Mouse (Mus musculus) small intestine, adult 2 months (tissue): ENCODE measurements around the gene Scyl2.

Source experiments
- CTCF ChIP-seq: fragments of 200-500 bp; IDR thresholded peaks from 2 replicates; pipeline ENCODE4 v1.5.1; 2012; ENCODE audit warnings: low read depth, mild to moderate bottlenecking, control low read depth, inconsistent platforms, low read length, moderate library complexity, mixed read lengths; ENCODE audit not compliant: insufficient replicate concordance, insufficient read length; ENCODE audit errors: extremely low read depth
- POLR2A ChIP-seq: fragments of 200-500 bp; IDR thresholded peaks from 2 replicates; pipeline ENCODE4 v1.6.1; 2012; ENCODE audit warnings: low read depth, mild to moderate bottlenecking, control low read depth, inconsistent platforms, low read length, moderate library complexity

DNA sequence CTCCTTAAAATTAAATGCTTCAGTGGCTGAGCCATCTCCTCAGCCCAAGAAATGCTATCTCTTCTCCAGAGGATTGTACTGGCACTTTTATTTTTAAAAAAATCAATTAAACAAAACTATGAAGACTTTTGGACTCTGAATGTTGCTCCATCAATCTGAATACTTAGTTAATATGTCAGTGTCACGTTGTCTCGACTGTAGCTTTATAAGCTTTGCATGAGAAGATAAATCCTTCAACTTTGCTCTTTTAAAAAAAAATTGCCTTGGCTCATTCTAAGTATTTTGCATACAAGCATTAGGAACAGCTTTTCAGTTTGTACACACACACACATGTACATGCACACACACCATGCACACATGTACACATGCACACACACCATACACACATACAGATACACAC lies 61.9 kb downstream of the Scyl2 start:
- TF ChIP-seq POLR2A (no peak), CTCF (no peak)
